Mouse (Mus musculus) layer of hippocampus, adult 8-10 months (tissue): Measurements from ENCODE around the gene Tbc1d4. TPM values are rescaled to one million over a fixed set of nuclear protein-coding genes. Genes with fewer than 3 reads are reported as not detected.

Experiments
- DNase-seq, 2 experiments: peaks; one replicate each; pipeline ENCODE4 v3.0.0; 2022; ENCODE audit warnings: low spot score in 2 of 2
- total RNA-seq, 4 experiments: library from RNA; stranded (reverse); gene quantifications; 2 replicates each; pipeline ENCODE4 v1.2.4; 2022

Tbc1d4 gene
- total RNA-seq, 4 experiments from 2014 or later = 9.0 to 10.4 (median 10.1) TPM

DNA sequence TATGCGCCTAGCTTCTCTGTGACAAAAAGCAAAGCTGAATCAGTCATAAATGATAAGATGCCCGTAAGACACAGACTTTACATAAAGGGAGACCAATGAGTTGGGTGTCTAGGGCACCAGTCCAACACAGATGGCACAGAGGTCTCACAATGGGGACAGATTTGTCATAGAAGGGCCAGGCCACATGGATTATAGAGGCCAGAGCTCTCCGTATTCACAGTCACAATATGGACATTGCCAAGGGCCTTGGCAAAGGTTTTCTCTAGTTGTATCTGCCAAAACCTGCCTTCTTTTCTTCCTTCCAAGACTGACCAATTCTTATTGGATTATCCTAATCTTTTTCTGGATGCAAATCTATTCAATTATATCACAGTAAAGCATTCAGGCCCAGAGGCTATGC, 171.1 kb downstream of the Tbc1d4 start:
- DNase-seq = no peak

DNA sequence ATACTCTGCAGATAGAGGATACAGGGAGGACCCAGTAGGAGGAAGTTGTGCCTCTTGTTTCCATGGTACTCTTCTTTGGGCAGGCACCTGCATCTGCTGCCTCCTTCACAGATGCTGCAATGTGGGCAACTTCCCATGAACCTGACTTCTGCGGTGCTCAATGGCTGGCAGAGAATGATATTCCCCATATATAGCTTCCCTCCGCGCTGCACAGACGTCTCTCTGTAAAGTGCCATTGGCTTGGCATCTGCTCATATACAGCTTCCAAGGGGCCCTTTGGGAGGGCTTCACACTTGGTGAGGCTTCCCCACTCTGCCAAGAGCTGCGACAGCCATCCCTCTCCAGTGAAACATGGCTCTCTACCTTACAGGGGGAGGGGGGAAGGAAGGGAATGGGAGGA, 178.5 kb downstream of the Tbc1d4 start:
- peak in 1 of 2 experiments; percentile 9 for DNase-seq

DNA sequence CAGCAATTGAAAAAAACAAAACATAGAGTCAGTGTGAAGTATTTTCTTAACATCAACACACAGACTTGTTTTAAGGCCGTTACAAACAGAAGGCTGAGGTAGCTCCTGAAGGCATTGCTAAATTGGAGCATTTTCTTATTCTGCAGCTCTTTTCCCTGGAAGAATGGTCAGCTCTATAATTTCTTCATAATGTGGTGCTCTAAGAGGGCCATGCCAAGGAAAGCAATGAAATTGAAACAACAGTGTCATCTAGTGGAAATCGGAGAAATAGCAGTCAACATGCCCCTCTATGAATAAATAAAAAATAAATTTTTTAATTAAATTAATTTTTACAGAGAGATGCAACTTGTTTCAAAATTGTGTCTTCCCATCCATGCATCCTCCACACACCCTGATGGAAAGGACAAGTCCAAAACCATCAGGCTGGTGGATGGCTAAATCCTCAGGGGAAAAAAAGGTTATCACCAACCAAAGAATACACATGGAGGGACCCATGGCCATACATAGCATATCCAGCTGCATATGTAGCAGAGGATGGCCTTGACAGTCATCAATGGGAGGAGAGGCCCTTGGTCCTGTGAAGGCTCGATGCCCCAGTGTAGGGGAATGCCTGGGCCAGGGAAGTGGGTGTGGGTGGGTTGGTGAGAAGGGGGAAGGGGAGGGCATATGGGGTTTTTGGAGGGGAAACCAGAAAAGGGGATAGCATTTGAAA, 180.0 kb downstream of the Tbc1d4 start:
- no peak for DNase-seq

DNA sequence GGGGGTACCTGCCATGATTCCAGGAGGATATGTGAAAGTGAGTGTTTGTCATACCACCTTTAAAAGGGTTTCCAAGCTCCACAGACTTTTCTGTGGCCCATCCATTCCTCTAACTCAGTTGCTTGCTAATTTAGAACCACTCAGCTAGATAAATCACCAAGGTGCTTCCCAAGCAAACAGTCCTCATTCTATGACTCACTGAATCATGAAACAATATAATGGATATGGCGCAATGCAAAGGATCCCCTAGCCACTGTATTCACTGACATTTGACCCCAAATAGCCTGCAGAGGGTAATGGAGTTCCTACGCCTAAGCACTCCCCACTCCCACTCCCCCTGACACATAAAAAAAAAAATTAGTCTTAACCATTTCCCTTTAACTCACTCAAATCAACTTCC, 191.3 kb downstream of the Tbc1d4 start:
- no peak for DNase-seq

Other genes with a start within 250 kb of the Tbc1d4 start
- 10 to 100 TPM; 56.7 to 68.2 (median 65.6) TPM for gene Commd6, start 31.5 kb upstream of the Tbc1d4 start, total RNA-seq
- gene Uchl3, start 44.8 kb upstream of the Tbc1d4 start, total RNA-seq = 10 to 100 TPM; 41.6 to 48.7 (median 44.4) TPM
- gene Gm9922, start 120.6 kb upstream of the Tbc1d4 start, total RNA-seq = under 1 TPM in 1 of 4 experiments, not detected in 3; 0.91 TPM
- 100 to 1,000 TPM; 111 to 135 (median 125) TPM for gene Lmo7, start 120.8 kb upstream of the Tbc1d4 start, total RNA-seq